Mouse (Mus musculus) MEL (cell line): Measurements from ENCODE around the gene Cebpg. TPM values are rescaled to one million over a fixed set of nuclear protein-coding genes. Genes with fewer than 3 reads are reported as not detected.

Experiments used
- DNase-seq: peaks from one replicate; pipeline ENCODE4 v3.0.0; 2011; ENCODE audit warnings: low read depth, low spot score
- H3K27ac ChIP-seq: 2 replicates; pipeline ENCODE4 v1.5.1; 2012; ENCODE audit warnings: low read depth, mild to moderate bottlenecking, control low read depth, low read length, moderate library complexity; ENCODE audit not compliant: control insufficient read depth
- H3K27me3 ChIP-seq, 2 experiments: fragments of 150-350 bp in 1 of 2; sonication (generic) in 1 of 2; 2 replicates each; pipeline ENCODE4 v1.6.1; 2012; ENCODE audit warnings: low read length in 2 of 2, mild to moderate bottlenecking in 2 of 2, improper control_type of control experiment in 1 of 2, moderate library complexity in 1 of 2; ENCODE audit not compliant: insufficient read depth in 2 of 2, control insufficient read depth in 1 of 2
- H3K36me3 ChIP-seq, 2 experiments: 2 replicates each; pipeline ENCODE4 v1.6.1; 2012 to 2014; ENCODE audit warnings: low read length in 2 of 2, improper control_type of control experiment in 1 of 2, inconsistent platforms in 1 of 2, mild to moderate bottlenecking in 1 of 2; ENCODE audit not compliant: insufficient read depth in 2 of 2, control insufficient read depth in 1 of 2
- H3K4me1 ChIP-seq, 2 experiments: fragments of 150-350 bp in 1 of 2; sonication (generic) in 1 of 2; 2 replicates each; pipeline ENCODE4 v1.6.1; 2012; ENCODE audit warnings: low read length in 2 of 2, improper control_type of control experiment in 1 of 2, mild to moderate bottlenecking in 1 of 2; ENCODE audit not compliant: insufficient read depth in 2 of 2, control insufficient read depth in 1 of 2
- H3K4me3 ChIP-seq, 2 experiments: fragments of 150-350 bp in 1 of 2; sonication (generic) in 1 of 2; 2 replicates each; pipeline ENCODE4 v1.5.1; 2012; ENCODE audit warnings: low read depth in 2 of 2, low read length in 2 of 2, mild to moderate bottlenecking in 2 of 2, moderate library complexity in 2 of 2, control low read depth in 1 of 2, improper control_type of control experiment in 1 of 2; ENCODE audit not compliant: control insufficient read depth in 1 of 2, insufficient read depth in 1 of 2
- H3K79me2 ChIP-seq: 2 replicates; pipeline ENCODE4 v1.6.1; 2012; ENCODE audit warnings: mild to moderate bottlenecking, low read length, moderate library complexity; ENCODE audit not compliant: control insufficient read depth, poor library complexity, insufficient read depth
- H3K9ac ChIP-seq: 2 replicates; pipeline ENCODE4 v1.6.1; 2012; ENCODE audit warnings: low read depth, mild to moderate bottlenecking, control low read depth, low read length, moderate library complexity; ENCODE audit not compliant: control insufficient read depth, poor library complexity, severe bottlenecking
- H3K9me3 ChIP-seq: fragments of 150-350 bp; sonication (generic); replicated peaks from 2 replicates; pipeline ENCODE4 v1.6.1; 2012; ENCODE audit warnings: mild to moderate bottlenecking, low read length, improper control_type of control experiment, moderate library complexity; ENCODE audit not compliant: insufficient read depth
- BHLHE40 ChIP-seq: IDR thresholded peaks from 2 replicates; pipeline ENCODE4 v1.6.1; 2012; ENCODE audit warnings: low read depth, mild to moderate bottlenecking, inconsistent platforms, low read length, improper control_type of control experiment, borderline replicate concordance
- CHD1 ChIP-seq: IDR thresholded peaks from 2 replicates; pipeline ENCODE4 v1.6.1; 2012; ENCODE audit warnings: low read depth, mild to moderate bottlenecking, inconsistent platforms, low read length, improper control_type of control experiment
- CTCF ChIP-seq, 3 experiments: IDR thresholded peaks in 2 of 3; conservative IDR thresholded peaks in 1 of 3; 2 replicates each; pipeline ENCODE4 v1.5.1; 2011 to 2012; ENCODE audit warnings: low read length in 3 of 3, low read depth in 2 of 3, mild to moderate bottlenecking in 2 of 3, improper control_type of control experiment in 1 of 3, inconsistent platforms in 1 of 3, mixed read lengths in 1 of 3, moderate library complexity in 1 of 3; ENCODE audit not compliant: control insufficient read depth in 1 of 3, insufficient read depth in 1 of 3, poor library complexity in 1 of 3, severe bottlenecking in 1 of 3
- EP300 ChIP-seq, 2 experiments: IDR thresholded peaks; 2 replicates each; pipeline ENCODE4 v1.6.1; 2011; ENCODE audit warnings: improper control_type of control experiment in 2 of 2, low read length in 2 of 2, low read depth in 1 of 2, mild to moderate bottlenecking in 1 of 2
- ETS1 ChIP-seq: IDR thresholded peaks from 2 replicates; pipeline ENCODE4 v1.6.1; 2012; ENCODE audit warnings: low read depth, mild to moderate bottlenecking, inconsistent platforms, low read length, improper control_type of control experiment, moderate library complexity
- GABPA ChIP-seq: IDR thresholded peaks from 2 replicates; pipeline ENCODE4 v1.6.1; 2012; ENCODE audit warnings: low read depth, mild to moderate bottlenecking, inconsistent platforms, low read length, improper control_type of control experiment, moderate library complexity
- HCFC1 ChIP-seq: IDR thresholded peaks from 2 replicates; pipeline ENCODE4 v1.6.1; 2012; ENCODE audit warnings: low read depth, mild to moderate bottlenecking, inconsistent platforms, low read length, improper control_type of control experiment, moderate library complexity
- KAT2A ChIP-seq: conservative IDR thresholded peaks from 2 replicates; pipeline ENCODE4 v1.6.1; 2012; ENCODE audit warnings: low read depth, low read length, improper control_type of control experiment, inconsistent platforms
- MAFK ChIP-seq: IDR thresholded peaks from 2 replicates; pipeline ENCODE4 v1.6.1; 2011; ENCODE audit warnings: low read depth, mild to moderate bottlenecking, low read length, improper control_type of control experiment, borderline replicate concordance
- MAX ChIP-seq: IDR thresholded peaks from 2 replicates; pipeline ENCODE4 v1.6.1; 2011; ENCODE audit warnings: low read length, improper control_type of control experiment
- MAZ ChIP-seq: IDR thresholded peaks from 2 replicates; pipeline ENCODE4 v1.6.1; 2012; ENCODE audit warnings: low read depth, mild to moderate bottlenecking, inconsistent platforms, low read length, improper control_type of control experiment
- MXI1 ChIP-seq: IDR thresholded peaks from 2 replicates; pipeline ENCODE4 v1.6.1; 2011; ENCODE audit warnings: mild to moderate bottlenecking, low read depth, low read length, improper control_type of control experiment
- MYB ChIP-seq: IDR thresholded peaks from 2 replicates; pipeline ENCODE4 v1.6.1; 2011; ENCODE audit warnings: mild to moderate bottlenecking, low read depth, low read length, improper control_type of control experiment
- MYC ChIP-seq: IDR thresholded peaks from 2 replicates; pipeline ENCODE4 v1.6.1; 2011; ENCODE audit warnings: low read depth, mild to moderate bottlenecking, low read length, improper control_type of control experiment, moderate library complexity
- POLR2A ChIP-seq, 2 experiments: IDR thresholded peaks; 2 replicates each; pipeline ENCODE4 v1.6.1; 2011 to 2012; ENCODE audit warnings: low read length in 2 of 2, mild to moderate bottlenecking in 2 of 2, control low read depth in 1 of 2, improper control_type of control experiment in 1 of 2, low read depth in 1 of 2, moderate library complexity in 1 of 2; ENCODE audit not compliant: control insufficient read depth in 1 of 2, insufficient read depth in 1 of 2, poor library complexity in 1 of 2
- POLR2AphosphoS2 ChIP-seq: IDR thresholded peaks from 2 replicates; pipeline ENCODE4 v1.6.1; 2011; ENCODE audit warnings: low read length, improper control_type of control experiment
- POLR2AphosphoS5 ChIP-seq: IDR thresholded peaks from 2 replicates; pipeline ENCODE4 v1.6.1; 2012; ENCODE audit warnings: low read depth, borderline replicate concordance, mild to moderate bottlenecking, inconsistent platforms, low read length, moderate library complexity, mixed read lengths
- TBP ChIP-seq: IDR thresholded peaks from 2 replicates; pipeline ENCODE4 v1.8.0; 2011; ENCODE audit warnings: low read depth, low read length, improper control_type of control experiment
- TCF12 ChIP-seq: IDR thresholded peaks from 2 replicates; pipeline ENCODE4 v1.6.1; 2014; ENCODE audit warnings: low read depth, mild to moderate bottlenecking, inconsistent platforms, low read length, improper control_type of control experiment, moderate library complexity
- USF1 ChIP-seq: IDR thresholded peaks from 2 replicates; pipeline ENCODE4 v1.6.1; 2014; ENCODE audit warnings: low read depth, mild to moderate bottlenecking, inconsistent platforms, low read length, improper control_type of control experiment, moderate library complexity
- USF2 ChIP-seq, 2 experiments: IDR thresholded peaks; 2 replicates each; pipeline ENCODE4 v1.6.1; 2011 to 2012; ENCODE audit warnings: improper control_type of control experiment in 2 of 2, low read length in 2 of 2, borderline replicate concordance in 1 of 2, inconsistent platforms in 1 of 2, low read depth in 1 of 2, mild to moderate bottlenecking in 1 of 2; ENCODE audit not compliant: insufficient read depth in 1 of 2
- ZC3H11A ChIP-seq: IDR thresholded peaks from 2 replicates; pipeline ENCODE4 v1.6.1; 2012; ENCODE audit warnings: low read depth, mild to moderate bottlenecking, inconsistent platforms, low read length, improper control_type of control experiment
- ZNF384 ChIP-seq: IDR thresholded peaks from 2 replicates; pipeline ENCODE4 v1.6.1; 2012; ENCODE audit warnings: low read depth, mild to moderate bottlenecking, inconsistent platforms, low read length, improper control_type of control experiment
- polyA plus RNA-seq, 2 experiments: library from polyadenylated mRNA; stranded (reverse) in 1 of 2; unstranded in 1 of 2; fragments of >175 nt in 1 of 2; fragments of >200 nt in 1 of 2; gene quantifications; 2 replicates each; pipeline versions ENCODE4 v1.2.1 to v1.2.4; 2012; ENCODE audit warnings: low replicate concordance in 2 of 2, low read depth in 1 of 2; ENCODE audit not compliant: insufficient read length in 2 of 2, insufficient read depth in 1 of 2, missing spikeins in 1 of 2
- total RNA-seq: library from RNA; depleted of rRNA; stranded (reverse); fragments of 300-350 nt; gene quantifications from 2 replicates; pipeline ENCODE4 v1.2.3, GENCODE M21; 2012

Gene Cebpg
- total and polyA plus RNA-seq, 3 experiments, result 17.3 to 20.7 TPM; not detected in 1

DNA sequence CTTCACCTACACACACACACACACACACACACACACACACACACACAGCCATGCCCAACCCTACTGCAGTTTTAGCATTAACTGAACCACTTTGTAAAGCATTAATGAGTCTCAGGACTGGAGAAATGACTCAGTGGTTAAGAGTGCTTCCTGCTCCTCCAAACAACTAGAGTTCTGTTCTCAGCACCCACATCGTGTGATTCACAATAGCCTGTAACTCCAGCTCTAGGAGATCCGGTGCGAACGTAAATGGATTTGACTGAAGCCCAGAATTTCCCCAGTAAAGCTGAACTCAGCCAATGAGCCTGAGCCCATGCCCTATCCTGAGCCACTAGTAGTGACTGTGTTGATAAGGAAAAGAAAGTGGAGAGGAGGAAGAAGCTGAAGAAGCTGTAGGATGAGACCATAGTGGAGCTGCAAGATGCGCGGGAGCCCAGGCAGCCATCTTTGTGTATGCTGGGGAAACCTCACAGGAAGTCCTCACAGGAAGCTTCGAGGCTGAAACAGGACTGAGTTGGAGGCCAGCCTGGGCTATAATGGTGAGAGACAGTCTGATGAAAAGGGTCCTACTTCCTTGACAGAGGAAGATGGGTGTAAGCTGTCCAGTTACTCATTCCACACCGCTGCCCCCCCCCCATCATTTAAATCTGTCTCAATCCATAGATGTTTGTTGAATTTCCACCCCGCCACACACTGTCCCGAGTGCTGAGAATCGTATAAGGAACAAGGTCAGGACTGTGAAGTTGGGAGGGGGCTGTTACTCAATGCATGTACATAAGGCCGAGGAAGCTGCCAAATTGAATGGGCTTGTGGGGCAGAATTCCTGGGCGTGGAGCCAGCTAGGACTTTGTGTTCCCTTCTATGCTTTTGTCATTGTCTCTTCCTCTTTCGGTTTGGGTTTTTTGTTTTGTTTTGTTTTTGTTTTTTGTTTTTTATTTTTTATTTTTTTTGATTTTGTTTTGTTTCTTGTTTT lies 8.2 kb upstream of the Cebpg start:
- H3K79me2 ChIP-seq, result no peaks in the 10 kb centered on the region
- no peak overlapping the region for H3K9ac ChIP-seq
- H3K27ac ChIP-seq, result no peak overlapping the region
- DNase-seq, result peak; percentile 46
- no peaks in the 10 kb centered on the region for H3K36me3 ChIP-seq
- TF ChIP-seq MYC (no peak), GABPA (no peak), ETS1 (no peak), POLR2AphosphoS5 (no peak), MXI1 (no peak)
- no peaks in the 10 kb centered on the region for H3K9me3 ChIP-seq
- peaks cover 0 to 7% of the 10 kb centered on the region in 2 experiments; a peak in 2 of 4 replicates for H3K4me1 ChIP-seq
- H3K4me3 ChIP-seq, result no peak overlapping the region
- H3K27me3 ChIP-seq, result no peaks in the 10 kb centered on the region

- Histone ChIP-seq H3K4me3 (no peak overlapping the region), H3K9me3 (no peaks in the 10 kb centered on the region), H3K27me3 (no peaks in the 10 kb centered on the region), H3K27ac (no peak overlapping the region), H3K9ac (no peak overlapping the region), H3K79me2 (peaks cover 18% of the 10 kb centered on the region), H3K36me3 (peaks cover 0 to 12% of the 10 kb centered on the region in 2 experiments; a peak in 2 of 4 replicates), H3K4me1 (peaks cover 5 to 12% of the 10 kb centered on the region in 2 experiments; a peak in 3 of 4 replicates)
- DNase-seq, result no peak
- TF ChIP-seq ZC3H11A, result no peak
- TF ChIP-seq CTCF (IDR thresholded peaks at IDR 0.05 in 2 of 3, conservative IDR thresholded peaks at IDR 0.05 in 1 of 3; ENCODE audit: control insufficient read depth in 1 of 3, insufficient read depth in 1 of 3, low read depth in 2 of 3, low read length in 3 of 3, poor library complexity in 1 of 3, severe bottlenecking in 1 of 3), result peak; percentile 18 to 30 (median 26); a peak in 4 of 6 replicates
- no peak for TF ChIP-seq MAX
- TF ChIP-seq MYC, result no peak
- TF ChIP-seq MXI1, result no peak
- no peak for TF ChIP-seq USF2 (IDR thresholded peaks at IDR 0.05; ENCODE audit: borderline replicate concordance in 1 of 2, insufficient read depth in 1 of 2, low read depth in 1 of 2, low read length in 2 of 2)
- TF ChIP-seq TBP, result no peak
- no peak for TF ChIP-seq HCFC1
These were observed 3.1 kb upstream of the Cebpg start for GRCm38 (mm10) chr7:35059467-35059866.

GRCm38 (mm10) chr7:35058329-35058728 lies 2.0 kb upstream of the Cebpg start:
- Histone ChIP-seq H3K9ac (no peak overlapping the region), H3K4me3 (no peak overlapping the region), H3K79me2 (peaks cover 26% of the 10 kb centered on the region), H3K36me3 (peaks cover 3 to 20% of the 10 kb centered on the region in 2 experiments), H3K4me1 (peaks cover 5 to 16% of the 10 kb centered on the region in 2 experiments), H3K9me3 (no peaks in the 10 kb centered on the region), H3K27ac (no peak overlapping the region), H3K27me3 (no peaks in the 10 kb centered on the region)
- no peak for DNase-seq
- TF ChIP-seq CHD1, result no peak
- no peak for TF ChIP-seq MAFK
- no peak for TF ChIP-seq BHLHE40
- TF ChIP-seq MYB, result no peak
- no peak for TF ChIP-seq KAT2A
- no peak for TF ChIP-seq EP300 (IDR thresholded peaks at IDR 0.05; ENCODE audit: low read depth in 1 of 2, low read length in 2 of 2)
- no peak for TF ChIP-seq TBP
- no peak for TF ChIP-seq MAZ
- TF ChIP-seq POLR2AphosphoS2, result no peak
- TF ChIP-seq MXI1, result no peak
- TF ChIP-seq ETS1, result no peak
- TF ChIP-seq TCF12, result no peak
- no peak for TF ChIP-seq USF1
- no peak for TF ChIP-seq POLR2A (IDR thresholded peaks at IDR 0.05; ENCODE audit: control insufficient read depth in 1 of 2, insufficient read depth in 1 of 2, low read depth in 1 of 2, low read length in 2 of 2, poor library complexity in 1 of 2)
- no peak for TF ChIP-seq ZNF384
